Mouse (Mus musculus) forebrain, embryonic 14.5 days (tissue): ENCODE measurements around the gene Clk2. TPM values are rescaled to one million over a fixed set of nuclear protein-coding genes. Genes with fewer than 3 reads are reported as not detected.

Experiments used
- ATAC-seq: fragments of 200-750 bp; cut with Nextera tagmentation; 2 replicates; pipeline ENCODE4 v1.8.0; 2017; ENCODE audit warnings: mild to moderate bottlenecking, moderate library complexity
- DNase-seq: peaks from one replicate; pipeline ENCODE4 v3.0.0-alpha.2; 2015; ENCODE audit warnings: low spot score
- H3K27ac ChIP-seq: fragments of 300-500 bp; sonication (generic); 2 replicates; pipeline ENCODE4 v1.5.1; 2014; ENCODE audit warnings: low read depth, mild to moderate bottlenecking, control low read depth, low read length, moderate library complexity
- H3K27me3 ChIP-seq: fragments of 300-500 bp; sonication (generic); replicated peaks from 2 replicates; pipeline ENCODE4 v1.6.1; 2014; ENCODE audit warnings: low read length, control low read depth, mixed read lengths; ENCODE audit not compliant: control insufficient read depth, insufficient read depth
- H3K36me3 ChIP-seq: fragments of 300-500 bp; sonication (generic); 2 replicates; pipeline ENCODE4 v1.6.1; 2014; ENCODE audit warnings: low read length, control low read depth; ENCODE audit not compliant: control insufficient read depth, insufficient read depth
- H3K4me1 ChIP-seq: fragments of 300-500 bp; sonication (generic); 2 replicates; pipeline ENCODE4 v1.6.1; 2014; ENCODE audit warnings: antibody characterized with exemption, low read length, control low read depth; ENCODE audit not compliant: control insufficient read depth, insufficient read depth
- H3K4me2 ChIP-seq: fragments of 300-500 bp; sonication (generic); 2 replicates; pipeline ENCODE4 v1.6.1; 2014; ENCODE audit warnings: mild to moderate bottlenecking, control low read depth, low read length
- H3K4me3 ChIP-seq: fragments of 300-500 bp; sonication (generic); 2 replicates; pipeline ENCODE4 v1.5.1; 2014; ENCODE audit warnings: low read depth, low read length, control low read depth
- H3K9ac ChIP-seq: fragments of 300-500 bp; sonication (generic); 2 replicates; pipeline ENCODE4 v1.6.1; 2014; ENCODE audit warnings: mild to moderate bottlenecking, low read length, control low read depth, moderate library complexity
- H3K9me3 ChIP-seq: fragments of 300-500 bp; sonication (generic); replicated peaks from 2 replicates; pipeline ENCODE4 v1.6.1; 2016; ENCODE audit warnings: low read length, control low read depth, mixed read lengths; ENCODE audit not compliant: control insufficient read depth
- WGBS: fragments of 180-500 bp; shearing (Covaris S2); extraction: QIAGEN DNeasy Blood & Tissue Kit; methylation state at CpG from one replicate; pipeline ENCODE4 v1.1.7; 2014; 5-methylcytosine and 5-hydroxymethylcytosine counted together
- polyA plus RNA-seq: library from polyadenylated mRNA; unstranded; fragments of >200 nt; fragmentation: Nextera tagmentation; extraction: Ambion mirVana; gene quantifications from 2 replicates; pipeline ENCODE4 v1.2.1, GENCODE M21; 2014

Gene Clk2
- polyA plus RNA-seq, 1 experiment from 2014 or later = 17.0 TPM

DNA sequence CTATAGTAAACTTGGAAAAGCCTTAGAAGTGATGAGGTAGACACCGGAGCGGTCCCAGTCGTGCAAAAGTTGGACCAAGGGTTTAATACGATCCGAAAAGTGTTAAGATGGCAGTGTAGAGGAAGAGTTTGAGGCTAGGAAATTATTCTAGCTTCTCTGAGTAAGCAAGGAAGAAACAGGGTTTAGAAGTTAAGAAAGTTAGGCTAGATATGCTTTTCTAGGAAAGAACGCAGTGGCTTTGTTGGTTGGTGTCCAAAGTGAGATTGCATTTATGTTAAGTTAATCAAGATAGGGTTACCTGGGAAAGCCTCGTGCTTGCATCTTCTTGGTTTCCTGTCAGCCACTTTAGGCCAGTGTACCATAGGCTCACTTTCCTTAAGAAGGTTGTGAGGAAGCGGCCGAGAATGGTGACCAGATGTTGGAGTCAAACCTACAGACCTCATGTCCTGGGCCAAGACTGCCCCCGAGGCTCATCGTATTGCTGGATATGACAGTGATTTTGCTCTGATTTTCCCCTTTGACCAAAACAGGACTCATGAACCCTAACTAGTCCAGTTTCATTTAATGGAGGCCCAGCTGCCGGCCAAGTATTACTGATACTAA, 774 bp downstream of the Clk2 start:
- peak overlapping the region; percentile 97 for H3K9ac ChIP-seq
- no peak for ATAC-seq
- H3K36me3 ChIP-seq = peaks cover 41% of the 10 kb centered on the region
- H3K9me3 ChIP-seq = no peaks in the 10 kb centered on the region
- peak overlapping the region; percentile 83 for H3K4me3 ChIP-seq
- DNase-seq = no peak
- WGBS = 27% methylated on average over 12 of the region's 12 CpGs
- no peaks in the 10 kb centered on the region for H3K27me3 ChIP-seq
- peaks cover 15% of the 10 kb centered on the region for H3K4me1 ChIP-seq
- peak overlapping the region; percentile 93 for H3K27ac ChIP-seq
- peak overlapping the region; percentile 79 for H3K4me2 ChIP-seq

GRCm38 (mm10) chr3:89166945-89167344, 2.4 kb downstream of the Clk2 start:
- ATAC-seq (no peak), DNase-seq (no peak)
- H3K4me1 ChIP-seq = peaks cover 15% of the 10 kb centered on the region
- peaks cover 55% of the 10 kb centered on the region for H3K36me3 ChIP-seq
- no peaks in the 10 kb centered on the region for H3K27me3 ChIP-seq
- H3K4me3 ChIP-seq = no peak overlapping the region
- 97% methylated on average over 19 of the region's 19 CpGs for WGBS
- no peak overlapping the region for H3K4me2 ChIP-seq
- no peak overlapping the region for H3K27ac ChIP-seq
- no peaks in the 10 kb centered on the region for H3K9me3 ChIP-seq
- no peak overlapping the region for H3K9ac ChIP-seq

DNA sequence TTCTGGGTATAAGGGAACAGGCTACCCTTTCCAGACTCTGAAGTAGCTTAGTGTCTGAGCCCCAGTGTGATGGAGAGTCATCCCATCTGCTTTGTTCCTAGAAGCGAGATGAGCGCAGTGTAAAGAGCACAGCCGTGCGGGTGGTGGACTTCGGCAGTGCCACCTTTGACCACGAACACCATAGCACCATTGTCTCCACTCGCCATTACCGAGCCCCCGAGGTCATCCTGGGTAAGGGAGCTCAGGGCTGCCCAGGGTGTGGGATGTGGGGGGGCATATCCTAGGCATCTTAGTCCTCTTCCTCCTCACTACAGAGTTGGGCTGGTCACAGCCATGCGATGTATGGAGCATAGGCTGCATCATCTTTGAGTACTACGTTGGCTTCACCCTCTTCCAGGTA, 10.2 kb downstream of the Clk2 start:
- Histone ChIP-seq H3K36me3 (peaks cover 77% of the 10 kb centered on the region), H3K9me3 (no peaks in the 10 kb centered on the region), H3K27ac (no peak overlapping the region), H3K4me1 (peaks cover 8% of the 10 kb centered on the region), H3K4me3 (no peak overlapping the region), H3K9ac (no peak overlapping the region), H3K27me3 (no peaks in the 10 kb centered on the region), H3K4me2 (no peak overlapping the region)
- ATAC-seq (no peak), DNase-seq (no peak)
- 93% methylated on average over 11 of the region's 11 CpGs for WGBS

GRCm38 (mm10) chr3:89175544-89175943, 10.9 kb downstream of the Clk2 start:
- H3K4me1 ChIP-seq = peaks cover 8% of the 10 kb centered on the region
- no peak overlapping the region for H3K4me3 ChIP-seq
- no peak overlapping the region for H3K9ac ChIP-seq
- H3K9me3 ChIP-seq = no peaks in the 10 kb centered on the region
- H3K4me2 ChIP-seq = no peak overlapping the region
- ATAC-seq = no peak
- no peak overlapping the region for H3K27ac ChIP-seq
- H3K36me3 ChIP-seq = peaks cover 77% of the 10 kb centered on the region
- H3K27me3 ChIP-seq = no peaks in the 10 kb centered on the region
- 96% methylated on average over 10 of the region's 10 CpGs for WGBS
- no peak for DNase-seq

DNA sequence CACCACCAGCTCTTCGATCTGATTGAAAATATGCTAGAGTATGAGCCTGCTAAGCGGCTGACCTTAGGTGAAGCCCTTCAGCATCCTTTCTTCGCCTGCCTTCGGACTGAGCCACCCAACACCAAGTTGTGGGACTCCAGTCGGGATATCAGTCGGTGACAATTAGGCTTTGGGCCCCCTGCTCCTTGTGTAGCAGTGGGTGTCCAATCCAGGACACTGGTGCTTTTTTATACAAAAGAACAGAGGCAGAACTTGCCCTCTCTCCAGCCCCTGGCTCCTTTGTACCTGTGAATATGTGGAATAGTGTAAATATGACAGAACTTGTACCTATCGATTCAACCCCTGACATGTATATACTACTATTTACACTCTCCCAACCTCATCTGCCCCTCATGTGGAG, 11.8 kb downstream of the Clk2 start:
- DNase-seq (no peak), ATAC-seq (no peak)
- Histone ChIP-seq H3K27me3 (no peaks in the 10 kb centered on the region), H3K9me3 (no peaks in the 10 kb centered on the region), H3K4me2 (no peak overlapping the region), H3K27ac (no peak overlapping the region), H3K9ac (no peak overlapping the region), H3K4me3 (no peak overlapping the region), H3K4me1 (peaks cover 8% of the 10 kb centered on the region), H3K36me3 (peaks cover 77% of the 10 kb centered on the region)
- WGBS = 84% methylated on average over 7 of the region's 7 CpGs

GRCm38 (mm10) chr3:89177242-89178106, 12.9 kb downstream of the Clk2 start, which contains the start of gene Scamp3:
TSS of gene Scamp3 (plus strand) at chr3:89177473.
- peaks cover 78% of the 10 kb centered on the region for H3K36me3 ChIP-seq
- WGBS = under 1% methylated on average over 43 of the region's 43 CpGs
- peaks cover 8% of the 10 kb centered on the region for H3K4me1 ChIP-seq
- H3K4me3 ChIP-seq = peak within 1 kb of the TSS; percentile 68
- peak; percentile 97 for ATAC-seq
- DNase-seq = peak; percentile 98
- H3K9me3 ChIP-seq = no peaks in the 10 kb centered on the region
- H3K27me3 ChIP-seq = no peaks in the 10 kb centered on the region
- peak within 1 kb of the TSS; percentile 78 for H3K9ac ChIP-seq
- H3K4me2 ChIP-seq = peak within 1 kb of the TSS; percentile 92
- H3K27ac ChIP-seq = 0 out of 2 replicates have a peak within 1 kb of the TSS, but pooled peaks have one; percentile 9

DNA sequence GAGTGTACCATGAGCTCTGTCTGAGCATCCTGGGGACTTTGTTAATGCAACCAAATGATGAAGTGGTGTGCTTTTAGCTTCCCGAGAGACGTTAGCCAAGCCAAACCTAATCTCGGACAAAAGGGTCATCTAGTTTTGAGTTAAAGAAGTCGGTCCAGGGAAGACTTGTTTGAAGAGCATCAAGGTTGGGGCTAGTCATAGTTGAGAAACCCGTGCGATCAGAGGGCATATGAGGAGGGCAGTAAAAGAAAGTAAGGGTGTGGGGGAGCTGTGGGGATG, 13.5 kb downstream of the Clk2 start:
- 0 out of 2 replicates have a peak overlapping the region, but pooled peaks have one; percentile 9 for H3K27ac ChIP-seq
- WGBS = 12% methylated on average over 6 of the region's 6 CpGs
- DNase-seq = no peak

DNA sequence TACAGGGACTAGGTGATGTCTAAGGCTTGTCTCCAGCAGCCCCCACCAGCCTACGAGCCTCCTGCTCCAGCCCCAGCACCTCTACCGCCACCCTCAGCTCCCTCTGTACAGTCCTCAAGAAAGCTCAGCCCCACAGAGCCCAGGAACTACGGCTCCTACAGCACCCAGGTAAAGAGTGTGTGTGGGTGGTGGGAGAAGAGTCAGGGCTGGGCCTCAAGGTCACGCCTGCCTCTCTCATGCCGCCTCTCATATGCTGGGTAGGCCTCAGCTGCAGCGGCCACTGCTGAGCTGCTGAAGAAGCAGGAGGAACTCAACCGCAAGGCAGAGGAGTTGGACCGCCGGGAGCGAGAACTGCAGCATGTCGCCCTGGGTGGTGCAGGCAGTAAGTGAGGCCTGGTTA, 14.5 kb downstream of the Clk2 start:
- Histone ChIP-seq H3K27me3 (no peaks in the 10 kb centered on the region), H3K36me3 (peaks cover 64% of the 10 kb centered on the region), H3K27ac (no peak overlapping the region), H3K9ac (0 out of 2 replicates have a peak overlapping the region, but pooled peaks have one; percentile 17), H3K9me3 (no peaks in the 10 kb centered on the region), H3K4me1 (peaks cover 16% of the 10 kb centered on the region), H3K4me2 (no peak overlapping the region), H3K4me3 (no peak overlapping the region)
- WGBS = 93% methylated on average over 11 of the region's 11 CpGs
- ATAC-seq (no peak), DNase-seq (no peak)

More for the DNA sequence above, 13.5 kb downstream of the Clk2 start:
- Histone ChIP-seq H3K9me3 (no peaks in the 10 kb centered on the region), H3K4me1 (peaks cover 8% of the 10 kb centered on the region), H3K4me3 (peak overlapping the region; percentile 68), H3K4me2 (peak overlapping the region; percentile 92), H3K9ac (peak overlapping the region; percentile 78), H3K36me3 (peaks cover 74% of the 10 kb centered on the region), H3K27me3 (no peaks in the 10 kb centered on the region)
- no peak for ATAC-seq
